Mouse (Mus musculus) kidney, embryonic 15.5 days (tissue): ENCODE data around the gene Aplnr. TPM values are rescaled to one million over a fixed set of nuclear protein-coding genes. Genes with fewer than 3 reads are reported as not detected.

ENCODE experiments used
- ATAC-seq: fragments of 200-750 bp; cut with Nextera tagmentation; replicated peaks from 2 replicates; pipeline ENCODE4 v1.8.0; 2017; ENCODE audit warnings: moderate TSS enrichment; ENCODE audit not compliant: low FRiP score
- H3K27ac ChIP-seq: fragments of 300-500 bp; sonication (generic); 2 replicates; pipeline ENCODE4 v1.5.1; 2015; ENCODE audit warnings: mild to moderate bottlenecking, inconsistent platforms
- H3K27me3 ChIP-seq: fragments of 300-500 bp; sonication (generic); 2 replicates; pipeline ENCODE4 v1.6.1; 2015; ENCODE audit warnings: inconsistent platforms
- H3K36me3 ChIP-seq: fragments of 300-500 bp; sonication (generic); 2 replicates; pipeline ENCODE4 v1.6.1; 2015; ENCODE audit warnings: inconsistent platforms
- H3K4me1 ChIP-seq: fragments of 300-500 bp; sonication (generic); 2 replicates; pipeline ENCODE4 v1.6.1; 2015; ENCODE audit warnings: inconsistent platforms
- H3K4me2 ChIP-seq: fragments of 300-500 bp; sonication (generic); 2 replicates; pipeline ENCODE4 v1.6.1; 2015; ENCODE audit warnings: moderate library complexity, mild to moderate bottlenecking, inconsistent platforms
- H3K4me3 ChIP-seq: fragments of 300-500 bp; sonication (generic); replicated peaks from 2 replicates; pipeline ENCODE4 v1.5.1; 2015; ENCODE audit warnings: mild to moderate bottlenecking, inconsistent platforms
- H3K9ac ChIP-seq: fragments of 300-500 bp; sonication (generic); 2 replicates; pipeline ENCODE4 v1.6.1; 2015; ENCODE audit warnings: mild to moderate bottlenecking, inconsistent platforms
- H3K9me3 ChIP-seq: fragments of 300-500 bp; sonication (generic); replicated peaks from 2 replicates; pipeline ENCODE4 v1.6.1; 2016; ENCODE audit warnings: inconsistent platforms
- WGBS: fragments of 180-500 bp; shearing (Covaris S2); methylation state at CpG from one replicate; pipeline ENCODE4 v1.1.7; 2015; ENCODE audit warnings: mixed read lengths; 5-methylcytosine and 5-hydroxymethylcytosine counted together
- polyA plus RNA-seq: library from polyadenylated mRNA; unstranded; fragments of >200 nt; fragmentation: Nextera tagmentation; extraction: Ambion mirVana; gene quantifications from 2 replicates; pipeline ENCODE4 v1.2.1, GENCODE M21; 2015

Aplnr gene
- polyA plus RNA-seq, 1 experiment from 2014 or later = 104 TPM

- Histone ChIP-seq H3K9me3 (no peaks in the 10 kb centered on the region), H3K4me1 (peaks cover 19% of the 10 kb centered on the region), H3K4me2 (no peak overlapping the region), H3K9ac (no peak overlapping the region), H3K36me3 (no peaks in the 10 kb centered on the region), H3K27ac (0 out of 2 replicates have a peak overlapping the region, but pooled peaks have one; percentile 30), H3K27me3 (peaks cover 7% of the 10 kb centered on the region; the same call in 1 of the 2 replicates), H3K4me3 (no peak overlapping the region)
- peak; percentile 72 for ATAC-seq
- WGBS = 16% methylated on average over 7 of the region's 7 CpGs
Observed at GRCm38 (mm10) chr2:85163311-85164047, 27.5 kb downstream of the Aplnr start.

GRCm38 (mm10) chr2:85167624-85168023, 31.6 kb downstream of the Aplnr start:
- no peak; the same call in 1 of the 2 replicates for ATAC-seq
- Histone ChIP-seq H3K9ac (no peak overlapping the region), H3K4me2 (no peak overlapping the region), H3K4me1 (peaks cover 14% of the 10 kb centered on the region), H3K9me3 (no peaks in the 10 kb centered on the region), H3K27me3 (peaks cover 7% of the 10 kb centered on the region), H3K27ac (peak overlapping the region; percentile 64; the same call in 1 of the 2 replicates), H3K4me3 (no peak overlapping the region), H3K36me3 (no peaks in the 10 kb centered on the region)
- 57% methylated on average over 1 of the region's 1 CpGs for WGBS

- no peaks in the 10 kb centered on the region for H3K9me3 ChIP-seq
- 78% methylated on average over 1 of the region's 1 CpGs for WGBS
- peaks cover 12% of the 10 kb centered on the region for H3K4me1 ChIP-seq
- H3K4me2 ChIP-seq = no peak overlapping the region
- H3K4me3 ChIP-seq = no peak overlapping the region
- H3K27ac ChIP-seq = peak overlapping the region; percentile 64
- no peaks in the 10 kb centered on the region for H3K36me3 ChIP-seq
- H3K27me3 ChIP-seq = peaks cover 7% of the 10 kb centered on the region
- ATAC-seq = no peak
- no peak overlapping the region for H3K9ac ChIP-seq
Observed at GRCm38 (mm10) chr2:85168327-85168726, 32.3 kb downstream of the Aplnr start.

- Histone ChIP-seq H3K27me3 (peaks cover 17% of the 10 kb centered on the region), H3K9ac (no peak overlapping the region), H3K9me3 (no peaks in the 10 kb centered on the region), H3K4me2 (no peak overlapping the region), H3K4me1 (peaks cover 9% of the 10 kb centered on the region; the same call in 1 of the 2 replicates), H3K36me3 (no peaks in the 10 kb centered on the region), H3K4me3 (no peak overlapping the region), H3K27ac (peak overlapping the region; percentile 30; the same call in 1 of the 2 replicates)
- ATAC-seq = peak; percentile 68; the same call in 1 of the 2 replicates
- WGBS = 28% methylated on average over 3 of the region's 3 CpGs
Observed at GRCm38 (mm10) chr2:85172071-85172762, 36.2 kb downstream of the Aplnr start.

GRCm38 (mm10) chr2:85172763-85173103, 36.7 kb downstream of the Aplnr start:
- Histone ChIP-seq H3K9ac (no peak overlapping the region), H3K9me3 (no peaks in the 10 kb centered on the region), H3K36me3 (no peaks in the 10 kb centered on the region), H3K27ac (peak overlapping the region; percentile 30; the same call in 1 of the 2 replicates), H3K4me3 (no peak overlapping the region), H3K27me3 (peaks cover 13% of the 10 kb centered on the region), H3K4me2 (no peak overlapping the region), H3K4me1 (peaks cover 9% of the 10 kb centered on the region; the same call in 1 of the 2 replicates)
- 68% methylated on average over 2 of the region's 2 CpGs for WGBS
- ATAC-seq = no peak

- Histone ChIP-seq H3K27me3 (peaks cover 10% of the 10 kb centered on the region), H3K4me2 (no peak overlapping the region), H3K9ac (no peak overlapping the region), H3K36me3 (no peaks in the 10 kb centered on the region), H3K27ac (no peak overlapping the region), H3K4me1 (peaks cover 9% of the 10 kb centered on the region; the same call in 1 of the 2 replicates), H3K9me3 (no peaks in the 10 kb centered on the region), H3K4me3 (no peak overlapping the region)
- ATAC-seq = no peak
- 58% methylated on average over 6 of the region's 6 CpGs for WGBS
Observed at GRCm38 (mm10) chr2:85173545-85173944, 37.5 kb downstream of the Aplnr start.

- 62% methylated on average over 4 of the region's 4 CpGs for WGBS
- H3K4me2 ChIP-seq = no peak overlapping the region
- H3K36me3 ChIP-seq = no peaks in the 10 kb centered on the region
- no peaks in the 10 kb centered on the region for H3K9me3 ChIP-seq
- no peak for ATAC-seq
- H3K4me3 ChIP-seq = no peak overlapping the region
- H3K4me1 ChIP-seq = no peaks in the 10 kb centered on the region
- H3K27ac ChIP-seq = no peak overlapping the region
- H3K9ac ChIP-seq = no peak overlapping the region
- H3K27me3 ChIP-seq = peaks cover 10% of the 10 kb centered on the region
Observed at GRCm38 (mm10) chr2:85178139-85178800, 42.2 kb downstream of the Aplnr start.

GRCm38 (mm10) chr2:85187582-85188151, 51.6 kb downstream of the Aplnr start:
- Histone ChIP-seq H3K4me2 (no peak overlapping the region), H3K36me3 (no peaks in the 10 kb centered on the region), H3K9me3 (no peaks in the 10 kb centered on the region), H3K27ac (no peak overlapping the region), H3K4me1 (no peaks in the 10 kb centered on the region), H3K9ac (no peak overlapping the region), H3K27me3 (peaks cover 24% of the 10 kb centered on the region), H3K4me3 (no peak overlapping the region)
- WGBS = 76% methylated on average over 6 of the region's 6 CpGs
- ATAC-seq = no peak

Other genes starting within 250 kb of the Aplnr start
- 1.2 and 1.6 TPM in 2 replicates for gene Rtn4rl2, start 249.5 kb upstream of the Aplnr start, polyA plus RNA-seq
- gene Slc43a3, start 199.6 kb upstream of the Aplnr start, polyA plus RNA-seq = 52.4 and 56.3 TPM in 2 replicates
- gene Prg2, start 155.8 kb upstream of the Aplnr start, polyA plus RNA-seq = 0.27 and 0.77 TPM in 2 replicates
- not detected in 2 replicates for gene Prg3, start 148.0 kb upstream of the Aplnr start, polyA plus RNA-seq
- gene Ssrp1, start 99.0 kb upstream of the Aplnr start, polyA plus RNA-seq = 299 and 307 TPM in 2 replicates
- 0.90 and 1.3 TPM in 2 replicates for gene P2rx3, start 98.8 kb upstream of the Aplnr start, polyA plus RNA-seq
- gene Tnks1bp1, start 88.2 kb upstream of the Aplnr start, polyA plus RNA-seq = 29.2 and 39.2 TPM in 2 replicates
- 0.40 and 0.65 TPM in 2 replicates for gene Lrrc55, start 61.0 kb downstream of the Aplnr start, polyA plus RNA-seq
- gene Olfr987, start 203.1 kb downstream of the Aplnr start, polyA plus RNA-seq = not detected in 2 replicates
- not detected in 2 replicates for gene Olfr988, start 227.0 kb downstream of the Aplnr start, polyA plus RNA-seq